Mouse (Mus musculus): ENCODE measurements around the gene Kcnj14. TPM values are rescaled to one million over a fixed set of nuclear protein-coding genes. Genes with fewer than 3 reads are reported as not detected.
A peak's percentile ranks its signal among the peaks of the same experiment; 100 is the strongest.

Gene Kcnj14
- polyA plus RNA-seq, 1 experiment from 2014 or later, result 0.12 TPM

- no peak overlapping the region for H3K9ac ChIP-seq
- no peaks in the 10 kb centered on the region for H3K9me3 ChIP-seq (replicated peaks)
- no peak overlapping the region for H3K4me3 ChIP-seq (replicated peaks)
- no peak overlapping the region for H3K27ac ChIP-seq
- ATAC-seq (ENCODE audit: low read depth), result no peak
- peaks cover 92% of the 10 kb centered on the region for H3K27me3 ChIP-seq
- no peaks in the 10 kb centered on the region for H3K36me3 ChIP-seq
- no peak overlapping the region for H3K4me2 ChIP-seq
- DNase-seq, result no peak
- H3K4me1 ChIP-seq (replicated peaks), result peaks cover 37% of the 10 kb centered on the region
- 73% methylated on average over 37 of the region's 44 CpGs for WGBS (ENCODE audit: insufficient replicate concordance)
Measured at GRCm38 (mm10) chr7:45793969-45794585, 30.5 kb downstream of the Kcnj14 start.

GRCm38 (mm10) chr7:45793240-45793639 lies 31.3 kb downstream of the Kcnj14 start:
- H3K36me3 ChIP-seq, result no peaks in the 10 kb centered on the region
- WGBS (ENCODE audit: insufficient replicate concordance), result 49% methylated on average over 24 of the region's 24 CpGs

GRCm38 (mm10) chr7:45791756-45792490 lies 32.7 kb downstream of the Kcnj14 start:
- ATAC-seq (ENCODE audit: low read depth), result no peak
- Histone ChIP-seq H3K4me2 (no peak overlapping the region), H3K4me1 (replicated peaks) (peaks cover 16% of the 10 kb centered on the region), H3K36me3 (no peaks in the 10 kb centered on the region), H3K9ac (no peak overlapping the region), H3K4me3 (replicated peaks) (no peak overlapping the region), H3K27ac (no peak overlapping the region), H3K9me3 (replicated peaks) (no peaks in the 10 kb centered on the region), H3K27me3 (peaks cover 90% of the 10 kb centered on the region)
- WGBS (ENCODE audit: insufficient replicate concordance), result 44% methylated on average over 17 of the region's 17 CpGs
- no peak for DNase-seq

More at GRCm38 (mm10) chr7:45793240-45793639, 31.3 kb downstream of the Kcnj14 start:
- DNase-seq (no peak), ATAC-seq (ENCODE audit: low read depth) (no peak)
- no peak overlapping the region for H3K4me2 ChIP-seq
- H3K27ac ChIP-seq, result no peak overlapping the region
- peaks cover 90% of the 10 kb centered on the region for H3K27me3 ChIP-seq
- H3K4me1 ChIP-seq (replicated peaks), result peaks cover 28% of the 10 kb centered on the region
- no peak overlapping the region for H3K9ac ChIP-seq
- H3K4me3 ChIP-seq (replicated peaks), result no peak overlapping the region
- H3K9me3 ChIP-seq (replicated peaks), result no peaks in the 10 kb centered on the region

- ATAC-seq (ENCODE audit: low read depth) (no peak), DNase-seq (no peak)
- Histone ChIP-seq H3K27me3 (peaks cover 91% of the 10 kb centered on the region), H3K9ac (no peak overlapping the region), H3K4me1 (replicated peaks) (peaks cover 11% of the 10 kb centered on the region), H3K4me2 (no peak overlapping the region), H3K4me3 (replicated peaks) (no peak overlapping the region), H3K27ac (no peak overlapping the region), H3K9me3 (replicated peaks) (no peaks in the 10 kb centered on the region), H3K36me3 (no peaks in the 10 kb centered on the region)
- 44% methylated on average over 6 of the region's 6 CpGs for WGBS (ENCODE audit: insufficient replicate concordance)
Measured at GRCm38 (mm10) chr7:45790721-45791120, 33.9 kb downstream of the Kcnj14 start.

GRCm38 (mm10) chr7:45787642-45788041 lies 36.9 kb downstream of the Kcnj14 start:
- Histone ChIP-seq H3K4me1 (replicated peaks) (peaks cover 19% of the 10 kb centered on the region), H3K9ac (no peak overlapping the region), H3K4me3 (replicated peaks) (no peak overlapping the region), H3K9me3 (replicated peaks) (no peaks in the 10 kb centered on the region), H3K36me3 (no peaks in the 10 kb centered on the region), H3K4me2 (no peak overlapping the region), H3K27ac (no peak overlapping the region), H3K27me3 (peaks cover 91% of the 10 kb centered on the region)
- DNase-seq (no peak), ATAC-seq (ENCODE audit: low read depth) (no peak)
- WGBS (ENCODE audit: insufficient replicate concordance), result 63% methylated on average over 22 of the region's 22 CpGs

- H3K36me3 ChIP-seq, result no peaks in the 10 kb centered on the region
- 11% methylated on average over 17 of the region's 17 CpGs for WGBS (ENCODE audit: insufficient replicate concordance)
- H3K9me3 ChIP-seq (replicated peaks), result no peaks in the 10 kb centered on the region
- ATAC-seq (ENCODE audit: low read depth) (no peak), DNase-seq (no peak)
- no peak overlapping the region for H3K9ac ChIP-seq
- peak overlapping the region; percentile 46 for H3K4me2 ChIP-seq
- peaks cover 19% of the 10 kb centered on the region for H3K4me1 ChIP-seq (replicated peaks)
- H3K27ac ChIP-seq, result no peak overlapping the region
- peak overlapping the region; percentile 43 for H3K4me3 ChIP-seq (replicated peaks)
- H3K27me3 ChIP-seq, result peaks cover 89% of the 10 kb centered on the region
Measured at GRCm38 (mm10) chr7:45786661-45787413, 37.7 kb downstream of the Kcnj14 start.

GRCm38 (mm10) chr7:45786136-45786578 lies 38.4 kb downstream of the Kcnj14 start:
- Histone ChIP-seq H3K36me3 (no peaks in the 10 kb centered on the region), H3K4me1 (replicated peaks) (peaks cover 19% of the 10 kb centered on the region), H3K27me3 (peaks cover 84% of the 10 kb centered on the region), H3K4me2 (peak overlapping the region; percentile 46), H3K4me3 (replicated peaks) (peak overlapping the region; percentile 43), H3K27ac (no peak overlapping the region), H3K9me3 (replicated peaks) (no peaks in the 10 kb centered on the region), H3K9ac (no peak overlapping the region)
- DNase-seq (no peak), ATAC-seq (ENCODE audit: low read depth) (no peak)
- WGBS (ENCODE audit: insufficient replicate concordance), result 3% methylated on average over 14 of the region's 14 CpGs

- ATAC-seq (ENCODE audit: low read depth) (no peak), DNase-seq (no peak)
- Histone ChIP-seq H3K9me3 (replicated peaks) (no peaks in the 10 kb centered on the region), H3K27ac (no peak overlapping the region), H3K4me2 (peak overlapping the region; percentile 46), H3K27me3 (peaks cover 83% of the 10 kb centered on the region), H3K9ac (no peak overlapping the region), H3K4me1 (replicated peaks) (peaks cover 19% of the 10 kb centered on the region), H3K36me3 (no peaks in the 10 kb centered on the region), H3K4me3 (replicated peaks) (peak overlapping the region; percentile 43)
- WGBS (ENCODE audit: insufficient replicate concordance), result 2% methylated on average over 38 of the region's 42 CpGs
Measured at GRCm38 (mm10) chr7:45785388-45786135, 39.0 kb downstream of the Kcnj14 start.

- H3K4me2 ChIP-seq, result peak within 1 kb of the TSS; percentile 69
- ATAC-seq (ENCODE audit: low read depth) (no peak), DNase-seq (no peak)
- H3K4me1 ChIP-seq (replicated peaks), result peaks cover 19% of the 10 kb centered on the region
- no peak within 1 kb of the TSS for H3K27ac ChIP-seq
- H3K4me3 ChIP-seq (replicated peaks), result peak within 1 kb of the TSS; percentile 60
- whole genome bisulfite sequencing (ENCODE audit: insufficient replicate concordance), result 21% methylated on average over 20 of the region's 20 CpGs
- H3K9ac ChIP-seq, result peak within 1 kb of the TSS; percentile 62
- no peaks in the 10 kb centered on the region for H3K9me3 ChIP-seq (replicated peaks)
- H3K36me3 ChIP-seq, result no peaks in the 10 kb centered on the region
- H3K27me3 ChIP-seq, result peaks cover 81% of the 10 kb centered on the region
Measured at GRCm38 (mm10) chr7:45784524-45785372, 39.8 kb downstream of the Kcnj14 start, which contains the start of gene Sult2b1. Sult2b1 (minus strand) TSS chr7:45784669.

GRCm38 (mm10) chr7:45783511-45784091 lies 41.0 kb downstream of the Kcnj14 start, which contains the start of gene Lmtk3:
Lmtk3 (plus strand) TSS chr7:45783738.
- H3K27ac ChIP-seq, result no peak within 1 kb of the TSS
- WGBS (ENCODE audit: insufficient replicate concordance), result under 1% methylated on average over 38 of the region's 38 CpGs
- peak within 1 kb of the TSS; percentile 62 for H3K9ac ChIP-seq
- no peak for DNase-seq
- peak; percentile 56 for ATAC-seq (ENCODE audit: low read depth)
- H3K4me1 ChIP-seq (replicated peaks), result peaks cover 25% of the 10 kb centered on the region
- no peaks in the 10 kb centered on the region for H3K36me3 ChIP-seq
- H3K9me3 ChIP-seq (replicated peaks), result no peaks in the 10 kb centered on the region
- peak within 1 kb of the TSS; percentile 60 for H3K4me3 ChIP-seq (replicated peaks)
- H3K27me3 ChIP-seq, result peaks cover 81% of the 10 kb centered on the region
- peak within 1 kb of the TSS; percentile 69 for H3K4me2 ChIP-seq

Data from liver, embryonic 13.5 days (tissue).